In genomic region chr5:137350205-137351057, GRCm38 (mm10) we compare ENCODE assay signal across 7 mouse cellular contexts. TPM values are rescaled to one million over a fixed set of nuclear protein-coding genes. Genes with fewer than 3 reads are reported as not detected.
DNase-seq lines count a peak whose midpoint lies in the region; ATAC-seq lines count a peak whose summit lies in the region.

No protein-coding gene starts in this region.

- DNase-seq in thymus, postnatal 14 days: peak; percentile 12
- DNase-seq in thymus, postnatal 36 days: no peak
- no peak for DNase-seq in liver, embryonic 13.5 days
- DNase-seq in c-Kit-positive CD71-positive TER-119-positive erythroid progenitor cells, embryonic 14.5 days (ENCODE audit: low spot score): no peak
- DNase-seq in ovary, postnatal 10 days (ENCODE audit: low spot score): no peak

- under 1% methylated on average over 55 of the region's 55 CpGs for WGBS in forebrain, embryonic 15.5 days
- WGBS in liver, embryonic 13.5 days (ENCODE audit: insufficient replicate concordance): 2% methylated on average over 55 of the region's 55 CpGs

- peak overlapping the region; percentile 98 for H3K4me2 ChIP-seq in forebrain, embryonic 15.5 days (replicated peaks)
- H3K4me2 ChIP-seq in liver, embryonic 13.5 days: peak overlapping the region; percentile 55

- no peaks in the 10 kb centered on the region; the same call in 1 of the 2 replicates for H3K27me3 ChIP-seq in forebrain, embryonic 15.5 days
- peaks cover 58% of the 10 kb centered on the region for H3K27me3 ChIP-seq in liver, embryonic 13.5 days

- peaks cover 47% of the 10 kb centered on the region for H3K4me1 ChIP-seq in forebrain, embryonic 15.5 days
- H3K4me1 ChIP-seq in liver, embryonic 13.5 days (replicated peaks): peaks cover 7% of the 10 kb centered on the region; the same call in 1 of the 2 replicates

- no peaks in the 10 kb centered on the region for H3K9me3 ChIP-seq in forebrain, embryonic 15.5 days
- H3K9me3 ChIP-seq in liver, embryonic 13.5 days (replicated peaks): no peaks in the 10 kb centered on the region

- peak overlapping the region; percentile 74 for H3K9ac ChIP-seq in forebrain, embryonic 15.5 days (replicated peaks)
- peak overlapping the region; percentile 73 for H3K9ac ChIP-seq in liver, embryonic 13.5 days

- H3K27ac ChIP-seq in forebrain, embryonic 15.5 days (replicated peaks): peak overlapping the region; percentile 73
- peak overlapping the region; percentile 67 for H3K27ac ChIP-seq in liver, embryonic 13.5 days

- peak; percentile 57 for ATAC-seq in forebrain, embryonic 15.5 days (replicated peaks)
- peak; percentile 15 for ATAC-seq in liver, embryonic 13.5 days (ENCODE audit: low read depth)
- ATAC-seq in megakaryocyte-erythroid progenitor cell, adult 5-6 weeks (replicated peaks; ENCODE audit: low FRiP score, low TSS enrichment, poor library complexity, severe bottlenecking): no peak

- H3K4me3 ChIP-seq in forebrain, embryonic 15.5 days: peak overlapping the region; percentile 70
- peak overlapping the region; percentile 62 for H3K4me3 ChIP-seq in liver, embryonic 13.5 days (replicated peaks)

- no peaks in the 10 kb centered on the region for H3K36me3 ChIP-seq in forebrain, embryonic 15.5 days
- peaks cover 10% of the 10 kb centered on the region; the same call in 1 of the 2 replicates for H3K36me3 ChIP-seq in liver, embryonic 13.5 days

RNA-seq across cellular contexts. Expression of gene Ephb4, which starts 0.5 kb away (rescaled TPM):
- polyA plus RNA-seq in forebrain, embryonic 15.5 days (2015; fragmentation: Nextera tagmentation; extraction: Ambion mirVana): 6.6 and 7.1 TPM in 2 replicates
- 5.6 and 8.1 TPM in 2 replicates for polyA plus RNA-seq in liver, embryonic 13.5 days (2015; fragmentation: Nextera tagmentation; extraction: Ambion mirVana)
- 1.4 TPM in 1 of 2 replicates, not detected in the other for total RNA-seq in megakaryocyte-erythroid progenitor cell, adult 5-6 weeks (2014; fragmentation: Nextera tagmentation)
- total RNA-seq in megakaryocyte-erythroid progenitor cell, adult 5-6 weeks (2017): 0.08 TPM in 1 of 2 replicates, not detected in the other

RNA-seq across cellular contexts. Expression of gene Slc12a9, which starts 17.0 kb away (rescaled TPM):
- polyA plus RNA-seq in forebrain, embryonic 15.5 days (2015; fragmentation: Nextera tagmentation; extraction: Ambion mirVana): 20.1 and 23.1 TPM in 2 replicates
- polyA plus RNA-seq in liver, embryonic 13.5 days (2015; fragmentation: Nextera tagmentation; extraction: Ambion mirVana): 2.8 and 3.2 TPM in 2 replicates
- total RNA-seq in megakaryocyte-erythroid progenitor cell, adult 5-6 weeks (2014; fragmentation: Nextera tagmentation): 2.2 and 3.0 TPM in 2 replicates
- 1.1 and 3.3 TPM in 2 replicates for total RNA-seq in megakaryocyte-erythroid progenitor cell, adult 5-6 weeks (2017)

RNA-seq across cellular contexts. Expression of gene Trip6, which starts 36.2 kb away (rescaled TPM):
- polyA plus RNA-seq in forebrain, embryonic 15.5 days (2015; fragmentation: Nextera tagmentation; extraction: Ambion mirVana): 19.1 and 21.1 TPM in 2 replicates
- 10.1 and 10.6 TPM in 2 replicates for polyA plus RNA-seq in liver, embryonic 13.5 days (2015; fragmentation: Nextera tagmentation; extraction: Ambion mirVana)
- 21.8 and 27.9 TPM in 2 replicates for total RNA-seq in megakaryocyte-erythroid progenitor cell, adult 5-6 weeks (2014; fragmentation: Nextera tagmentation)
- total RNA-seq in megakaryocyte-erythroid progenitor cell, adult 5-6 weeks (2017): 19.6 and 29.9 TPM in 2 replicates

RNA-seq across cellular contexts. Expression of gene Srrt, which starts 43.0 kb away (rescaled TPM):
- polyA plus RNA-seq in forebrain, embryonic 15.5 days (2015; fragmentation: Nextera tagmentation; extraction: Ambion mirVana): 118 and 129 TPM in 2 replicates
- polyA plus RNA-seq in liver, embryonic 13.5 days (2015; fragmentation: Nextera tagmentation; extraction: Ambion mirVana): 86.7 and 102 TPM in 2 replicates
- 308 and 381 TPM in 2 replicates for total RNA-seq in megakaryocyte-erythroid progenitor cell, adult 5-6 weeks (2014; fragmentation: Nextera tagmentation)
- 409 and 443 TPM in 2 replicates for total RNA-seq in megakaryocyte-erythroid progenitor cell, adult 5-6 weeks (2017)

RNA-seq across cellular contexts. Expression of gene Ufsp1, which starts 56.0 kb away (rescaled TPM):
- 8.4 and 9.4 TPM in 2 replicates for polyA plus RNA-seq in forebrain, embryonic 15.5 days (2015; fragmentation: Nextera tagmentation; extraction: Ambion mirVana)
- 8.4 TPM in 2 replicates for polyA plus RNA-seq in liver, embryonic 13.5 days (2015; fragmentation: Nextera tagmentation; extraction: Ambion mirVana)
- total RNA-seq in megakaryocyte-erythroid progenitor cell, adult 5-6 weeks (2014; fragmentation: Nextera tagmentation): 9.0 and 11.4 TPM in 2 replicates
- 5.2 and 6.0 TPM in 2 replicates for total RNA-seq in megakaryocyte-erythroid progenitor cell, adult 5-6 weeks (2017)
